Mouse (Mus musculus) ovary, adult 18-20 months (tissue): ENCODE measurements around the gene Cyp4f18.
"Not testable (repeated sequence)": the region's sequence is repeated elsewhere in the genome, so short reads cannot be mapped to it uniquely, and the experiment has no call there.

ENCODE experiments used
- DNase-seq: peaks from one replicate; pipeline ENCODE4 v3.0.0; 2022; ENCODE audit warnings: low spot score, mixed read lengths

Cyp4f18 gene

GRCm38 (mm10) chr8:72009473-72009872 lies at the start of gene Cyp4f18:
Gene Cyp4f18 (minus strand): TSS chr8:72009626.
- no peak for DNase-seq

GRCm38 (mm10) chr8:72057643-72058042 lies 48.2 kb upstream of the Cyp4f18 start:
- not testable (repeated sequence) for DNase-seq

- not testable (repeated sequence) for DNase-seq
These were observed 45.2 kb upstream of the Cyp4f18 start for GRCm38 (mm10) chr8:72054633-72055032.

- no peak for DNase-seq
These were observed 33.1 kb upstream of the Cyp4f18 start for GRCm38 (mm10) chr8:72042493-72042892.

GRCm38 (mm10) chr8:72040918-72041317 lies 31.5 kb upstream of the Cyp4f18 start, which contains the start of gene Olfr372:
Gene Olfr372 (plus strand): TSS chr8:72041218.
- not testable (repeated sequence) for DNase-seq

- not testable (repeated sequence) for DNase-seq
These were observed 23.5 kb upstream of the Cyp4f18 start for GRCm38 (mm10) chr8:72032926-72033325.

- not testable (repeated sequence) for DNase-seq
These were observed 15.5 kb upstream of the Cyp4f18 start for GRCm38 (mm10) chr8:72024886-72025285.

GRCm38 (mm10) chr8:72019816-72020215 lies 10.4 kb upstream of the Cyp4f18 start:
- no peak for DNase-seq

- DNase-seq, result not testable (repeated sequence)
These were observed 9.6 kb upstream of the Cyp4f18 start for GRCm38 (mm10) chr8:72019022-72019421.

GRCm38 (mm10) chr8:72018141-72018540 lies 8.7 kb upstream of the Cyp4f18 start:
- DNase-seq, result peak; percentile 38

GRCm38 (mm10) chr8:72017339-72017738 lies 7.9 kb upstream of the Cyp4f18 start:
- DNase-seq, result not testable (repeated sequence)

- peak; percentile 58 for DNase-seq
These were observed 4.2 kb upstream of the Cyp4f18 start for GRCm38 (mm10) chr8:72013506-72014228.

- no peak for DNase-seq
These were observed 1.2 kb downstream of the Cyp4f18 start for GRCm38 (mm10) chr8:72008134-72008641.

- no peak for DNase-seq
These were observed 2.7 kb downstream of the Cyp4f18 start for GRCm38 (mm10) chr8:72006763-72007162.

GRCm38 (mm10) chr8:72005912-72006311 lies 3.5 kb downstream of the Cyp4f18 start:
- DNase-seq, result no peak

- no peak for DNase-seq
These were observed 6.5 kb downstream of the Cyp4f18 start for GRCm38 (mm10) chr8:72002942-72003341.

- no peak for DNase-seq
These were observed 9.2 kb downstream of the Cyp4f18 start for GRCm38 (mm10) chr8:72000223-72000622.

- DNase-seq, result no peak
These were observed 10.0 kb downstream of the Cyp4f18 start for GRCm38 (mm10) chr8:71999434-71999833.

- DNase-seq, result no peak
These were observed 20.4 kb downstream of the Cyp4f18 start for GRCm38 (mm10) chr8:71988867-71989599.

- DNase-seq, result peak; percentile 40
These were observed 21.1 kb downstream of the Cyp4f18 start for GRCm38 (mm10) chr8:71988110-71988866.

GRCm38 (mm10) chr8:71984601-71985000 lies 24.8 kb downstream of the Cyp4f18 start:
- DNase-seq, result no peak

GRCm38 (mm10) chr8:71981456-71981855 lies 28.0 kb downstream of the Cyp4f18 start:
- no peak for DNase-seq
